Mouse (Mus musculus) hindbrain, postnatal 0 days (tissue): Measurements from ENCODE around the gene Atg4c. TPM values are rescaled to one million over a fixed set of nuclear protein-coding genes. Genes with fewer than 3 reads are reported as not detected.

ENCODE experiments used
- ATAC-seq: fragments of 200-750 bp; cut with Nextera tagmentation; 2 replicates; pipeline ENCODE4 v1.8.0; 2017; ENCODE audit warnings: mild to moderate bottlenecking, moderate TSS enrichment, moderate library complexity
- DNase-seq: peaks from one replicate; pipeline ENCODE4 v3.0.0-alpha.2; 2015; ENCODE audit warnings: low spot score
- H3K27ac ChIP-seq: fragments of 300-500 bp; sonication (generic); 2 replicates; pipeline ENCODE4 v1.5.1; 2014; ENCODE audit warnings: mild to moderate bottlenecking
- H3K27me3 ChIP-seq: fragments of 300-500 bp; sonication (generic); 2 replicates; pipeline ENCODE4 v1.6.1; 2014; ENCODE audit warnings: low read length, mixed read lengths; ENCODE audit not compliant: insufficient read depth
- H3K36me3 ChIP-seq: fragments of 300-500 bp; sonication (generic); 2 replicates; pipeline ENCODE4 v1.6.1; 2014; ENCODE audit warnings: low read length, mixed read lengths; ENCODE audit not compliant: insufficient read depth
- H3K4me1 ChIP-seq: fragments of 300-500 bp; sonication (generic); 2 replicates; pipeline ENCODE4 v1.6.1; 2014; ENCODE audit warnings: antibody characterized with exemption, low read length, mixed read lengths; ENCODE audit not compliant: insufficient read depth
- H3K4me2 ChIP-seq: fragments of 300-500 bp; sonication (generic); 2 replicates; pipeline ENCODE4 v1.6.1; 2014; ENCODE audit warnings: low read depth, mild to moderate bottlenecking, low read length, moderate library complexity, mixed read lengths
- H3K4me3 ChIP-seq: fragments of 300-500 bp; sonication (generic); 2 replicates; pipeline ENCODE4 v1.5.1; 2014; ENCODE audit warnings: low read length
- H3K9ac ChIP-seq: fragments of 300-500 bp; sonication (generic); replicated peaks from 2 replicates; pipeline ENCODE4 v1.6.1; 2014; ENCODE audit warnings: mild to moderate bottlenecking, low read length, moderate library complexity, mixed read lengths
- H3K9me3 ChIP-seq: fragments of 300-500 bp; sonication (generic); 2 replicates; pipeline ENCODE4 v1.6.1; 2016; ENCODE audit warnings: low read length, mixed read lengths
- CTCF ChIP-seq: IDR thresholded peaks from 2 replicates; pipeline ENCODE4 v1.5.1; 2016; ENCODE audit warnings: antibody characterized with exemption, control low read depth, low read depth
- WGBS: fragments of 180-500 bp; shearing (Covaris S2); extraction: QIAGEN DNeasy Blood & Tissue Kit; methylation state at CpG from one replicate; pipeline ENCODE4 v1.1.7; 2014; 5-methylcytosine and 5-hydroxymethylcytosine counted together
- polyA plus RNA-seq: library from polyadenylated mRNA; unstranded; fragments of >200 nt; fragmentation: Nextera tagmentation; extraction: Ambion mirVana; gene quantifications from 2 replicates; pipeline ENCODE4 v1.2.1, GENCODE M21; 2015
- total RNA-seq: library from RNA; depleted of rRNA; stranded (reverse); fragments of >200 nt; gene quantifications from 2 replicates; pipeline ENCODE4 v1.2.3, GENCODE M21; 2014

Atg4c gene
- total and polyA plus RNA-seq, 2 experiments from 2014 or later = 15.6 to 17.9 TPM

DNA sequence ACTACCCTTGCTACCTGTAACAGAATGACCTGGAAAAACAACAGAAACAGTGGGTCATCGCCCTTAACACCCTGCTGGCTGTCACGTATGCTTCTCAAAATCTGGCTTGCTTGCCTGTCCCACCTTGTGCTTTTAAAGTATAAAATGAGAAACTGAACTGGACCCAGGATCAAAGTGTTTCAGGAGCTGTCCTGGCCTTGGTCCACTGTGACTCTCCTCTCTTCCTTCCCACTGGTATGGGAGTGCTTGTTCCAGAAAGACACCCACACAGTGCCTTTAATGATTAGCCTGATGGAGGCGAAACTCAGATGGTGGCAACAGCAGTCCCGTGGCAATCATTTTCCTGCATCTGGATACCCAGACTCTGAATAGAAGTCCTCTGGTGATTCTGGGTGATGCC, 9.1 kb upstream of the Atg4c start:
- Histone ChIP-seq H3K27me3 (no peaks in the 10 kb centered on the region), H3K4me3 (no peak overlapping the region), H3K36me3 (no peaks in the 10 kb centered on the region), H3K4me2 (no peak overlapping the region), H3K27ac (no peak overlapping the region), H3K4me1 (no peaks in the 10 kb centered on the region), H3K9ac (no peak overlapping the region), H3K9me3 (no peaks in the 10 kb centered on the region)
- 73% methylated on average over 4 of the region's 4 CpGs for WGBS
- ATAC-seq = no peak
- no peak for DNase-seq
- no peak for TF ChIP-seq CTCF

DNA sequence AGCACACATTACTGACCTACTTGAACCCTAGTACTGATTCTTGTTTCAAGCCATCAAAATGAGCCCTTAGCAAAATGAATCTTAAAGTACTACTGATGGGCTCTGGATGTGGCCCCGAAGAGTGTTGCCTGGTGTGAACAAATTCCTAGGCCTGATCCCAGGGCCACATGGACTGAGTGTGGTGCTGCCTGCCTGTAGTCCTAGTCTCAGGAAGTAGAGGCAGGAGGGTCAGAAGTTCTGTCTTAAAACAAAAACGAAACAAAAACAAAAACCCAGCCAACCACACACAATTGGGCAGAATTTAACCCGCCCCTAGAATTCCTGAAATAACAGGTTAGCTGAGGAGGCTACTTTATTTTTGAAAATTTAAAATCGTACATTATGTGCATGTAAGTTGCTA, 8.4 kb upstream of the Atg4c start:
- no peaks in the 10 kb centered on the region for H3K36me3 ChIP-seq
- H3K27ac ChIP-seq = no peak overlapping the region
- no peak overlapping the region for H3K4me3 ChIP-seq
- H3K9me3 ChIP-seq = no peaks in the 10 kb centered on the region
- no peaks in the 10 kb centered on the region for H3K27me3 ChIP-seq
- no peak overlapping the region for H3K9ac ChIP-seq
- no peak for TF ChIP-seq CTCF
- no peak for DNase-seq
- no peaks in the 10 kb centered on the region for H3K4me1 ChIP-seq
- ATAC-seq = no peak
- no peak overlapping the region for H3K4me2 ChIP-seq
- WGBS = 86% methylated on average over 4 of the region's 4 CpGs

DNA sequence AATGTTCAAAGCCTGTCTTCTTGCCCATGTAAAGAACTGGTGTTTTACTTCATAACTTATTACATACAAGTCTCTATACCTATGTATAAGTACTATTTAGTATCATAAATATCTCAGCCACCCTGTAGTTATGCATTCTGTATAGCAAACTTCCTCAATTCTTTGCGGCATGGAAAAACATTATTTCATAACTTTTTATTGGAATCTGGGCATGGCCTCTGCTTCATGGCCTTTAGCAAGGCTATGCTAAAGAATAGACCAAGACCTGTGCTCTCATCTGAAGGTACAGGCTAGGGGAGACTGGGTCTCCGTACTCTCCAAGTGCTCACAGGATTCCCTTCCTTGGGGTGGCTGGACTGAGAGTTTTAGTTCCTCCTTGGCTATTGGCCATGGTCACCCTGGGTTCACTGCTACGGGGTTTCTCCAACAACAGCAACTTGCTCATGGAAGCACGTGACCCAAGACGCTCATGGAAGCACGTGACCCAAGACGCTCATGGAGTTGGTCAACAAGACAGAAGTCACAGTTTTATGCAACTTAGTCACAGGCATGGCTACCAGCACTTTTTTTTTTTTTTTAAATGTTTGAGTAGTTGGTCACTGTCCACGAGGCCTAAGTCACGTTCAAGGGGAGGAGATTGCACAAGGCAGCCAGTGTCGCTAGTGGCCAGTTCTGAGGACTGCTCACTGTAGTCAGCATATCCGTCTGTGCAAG, 7.2 kb upstream of the Atg4c start:
- no peaks in the 10 kb centered on the region for H3K9me3 ChIP-seq
- 91% methylated on average over 11 of the region's 11 CpGs for WGBS
- no peak overlapping the region for H3K9ac ChIP-seq
- H3K4me2 ChIP-seq = no peak overlapping the region
- no peak for TF ChIP-seq CTCF
- ATAC-seq (no peak), DNase-seq (peak; percentile 8)
- no peak overlapping the region for H3K4me3 ChIP-seq
- H3K36me3 ChIP-seq = no peaks in the 10 kb centered on the region
- no peak overlapping the region for H3K27ac ChIP-seq
- H3K4me1 ChIP-seq = no peaks in the 10 kb centered on the region
- no peaks in the 10 kb centered on the region for H3K27me3 ChIP-seq

DNA sequence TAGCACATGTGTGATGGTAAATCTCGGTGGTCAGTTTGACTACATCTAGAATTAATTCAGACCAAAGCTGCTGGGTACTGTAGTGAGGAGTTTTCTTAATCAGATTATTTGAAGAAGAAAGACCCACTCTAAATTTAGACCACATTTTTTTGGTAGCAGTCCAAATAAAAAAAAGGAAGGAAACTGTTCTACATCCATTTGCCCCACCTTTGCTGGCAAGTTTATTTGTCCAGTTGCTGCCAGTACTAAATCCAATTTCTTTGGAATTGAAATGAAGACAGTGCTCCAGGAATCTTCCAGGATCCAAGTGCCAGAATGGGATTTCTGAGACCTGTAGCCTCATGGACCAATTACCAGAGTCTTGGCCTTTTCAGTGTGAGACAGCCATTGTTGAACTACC, 1.1 kb upstream of the Atg4c start:
- no peaks in the 10 kb centered on the region for H3K27me3 ChIP-seq
- H3K4me2 ChIP-seq = peak overlapping the region; percentile 71; the same call in 1 of the 2 replicates
- no peak overlapping the region for H3K4me3 ChIP-seq
- 0 out of 2 replicates have a peak, but pooled peaks cover 3% of the 10 kb centered on the region for H3K4me1 ChIP-seq
- DNase-seq (no peak), ATAC-seq (no peak)
- no peak overlapping the region for H3K9ac ChIP-seq
- 66% methylated on average over 1 of the region's 1 CpGs for WGBS
- no peak for TF ChIP-seq CTCF
- H3K36me3 ChIP-seq = no peaks in the 10 kb centered on the region
- H3K27ac ChIP-seq = no peak overlapping the region; the same call in 1 of the 2 replicates
- no peaks in the 10 kb centered on the region for H3K9me3 ChIP-seq

DNA sequence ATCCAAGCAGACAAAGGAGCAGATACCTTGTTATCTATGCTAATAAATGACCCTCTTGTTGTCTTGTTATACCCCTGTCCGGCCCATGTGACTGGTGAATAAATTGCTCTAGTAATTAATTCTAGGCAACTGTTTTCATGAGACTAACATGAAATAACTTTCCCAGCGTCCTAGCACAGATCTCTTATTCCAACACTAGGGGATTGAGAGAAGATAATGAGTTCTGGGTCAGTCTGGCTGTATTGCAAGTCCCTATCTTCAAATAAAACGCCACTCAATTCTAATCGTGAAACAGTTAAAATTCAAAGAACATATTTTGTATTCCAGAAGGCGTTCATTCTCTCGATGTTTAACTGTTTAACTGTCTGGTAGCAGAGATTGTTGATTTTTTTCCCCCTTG, 520 bp upstream of the Atg4c start:
- WGBS = 31% methylated on average over 6 of the region's 6 CpGs
- peak overlapping the region; percentile 71 for H3K4me2 ChIP-seq
- H3K27me3 ChIP-seq = no peaks in the 10 kb centered on the region
- H3K4me1 ChIP-seq = 0 out of 2 replicates have a peak, but pooled peaks cover 3% of the 10 kb centered on the region
- DNase-seq = peak; percentile 18
- H3K27ac ChIP-seq = peak overlapping the region; percentile 96
- no peak for ATAC-seq
- H3K9me3 ChIP-seq = no peaks in the 10 kb centered on the region
- TF ChIP-seq CTCF = peak; percentile 20; the same call in 1 of the 2 replicates
- H3K9ac ChIP-seq = 0 out of 2 replicates have a peak overlapping the region, but pooled peaks have one; percentile 85
- H3K36me3 ChIP-seq = no peaks in the 10 kb centered on the region
- peak overlapping the region; percentile 76 for H3K4me3 ChIP-seq

DNA sequence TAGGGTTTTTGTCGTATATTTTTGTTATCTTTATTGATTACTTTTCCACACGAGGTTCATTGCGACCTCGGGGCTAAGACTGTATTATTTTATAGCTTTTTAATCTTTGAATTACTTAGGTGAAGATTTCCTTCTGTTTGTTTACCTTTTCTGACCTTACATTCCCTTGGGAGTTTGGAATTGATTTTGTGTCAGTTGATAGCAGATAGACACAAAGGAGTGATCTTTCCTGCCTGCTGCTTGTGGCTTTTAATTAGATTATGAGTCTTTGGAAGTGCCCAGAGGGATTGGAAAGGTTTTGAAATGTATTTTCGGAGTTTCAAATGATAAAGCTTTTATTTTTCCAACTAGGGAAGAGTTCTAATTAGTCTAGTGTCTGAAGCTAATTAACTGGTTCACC, 1.1 kb downstream of the Atg4c start:
- 49% methylated on average over 5 of the region's 5 CpGs for WGBS
- TF ChIP-seq CTCF = no peak
- H3K9ac ChIP-seq = peak overlapping the region; percentile 85; the same call in 1 of the 2 replicates
- H3K4me1 ChIP-seq = 0 out of 2 replicates have a peak, but pooled peaks cover 3% of the 10 kb centered on the region
- peak overlapping the region; percentile 76 for H3K4me3 ChIP-seq
- H3K36me3 ChIP-seq = no peaks in the 10 kb centered on the region
- ATAC-seq (no peak), DNase-seq (peak; percentile 7)
- H3K4me2 ChIP-seq = peak overlapping the region; percentile 71
- no peaks in the 10 kb centered on the region for H3K9me3 ChIP-seq
- no peaks in the 10 kb centered on the region for H3K27me3 ChIP-seq
- H3K27ac ChIP-seq = no peak overlapping the region

DNA sequence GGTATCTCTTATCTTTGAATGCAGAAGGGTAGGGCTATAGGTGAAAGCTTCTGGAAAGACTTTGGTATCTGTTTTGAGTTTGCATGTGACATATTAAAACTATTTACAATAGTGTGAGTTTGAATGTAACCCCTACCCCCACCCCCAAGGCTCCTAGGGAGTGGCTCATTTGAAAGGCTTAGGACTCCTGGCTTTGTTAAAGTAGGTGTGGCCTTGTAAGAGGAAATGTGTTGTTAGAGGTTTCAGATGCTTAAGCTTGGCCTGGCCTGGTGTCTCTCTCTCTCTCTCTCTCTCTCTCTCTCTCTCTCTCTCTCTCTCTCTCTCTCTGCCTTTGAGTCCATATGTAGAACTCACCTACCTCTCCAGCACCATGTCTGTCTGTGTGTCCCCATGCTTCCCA, 5.0 kb downstream of the Atg4c start:
- no peak for DNase-seq
- no peaks in the 10 kb centered on the region for H3K4me1 ChIP-seq
- no peak overlapping the region for H3K9ac ChIP-seq
- TF ChIP-seq CTCF = no peak
- no peaks in the 10 kb centered on the region for H3K27me3 ChIP-seq
- no peak for ATAC-seq
- no peak overlapping the region for H3K4me3 ChIP-seq
- H3K4me2 ChIP-seq = no peak overlapping the region
- H3K36me3 ChIP-seq = no peaks in the 10 kb centered on the region
- H3K9me3 ChIP-seq = no peaks in the 10 kb centered on the region
- H3K27ac ChIP-seq = no peak overlapping the region
